Mouse (Mus musculus) layer of hippocampus, adult 11-12 months (tissue): ENCODE measurements around the gene Med26.
A peak's percentile ranks its signal among the peaks of the same experiment; 100 is the strongest.

Experiments used
- DNase-seq: peaks from one replicate; pipeline ENCODE4 v3.0.0; 2022; ENCODE audit warnings: low spot score

Med26 gene

GRCm38 (mm10) chr8:72547802-72548643 lies at the start of gene Med26:
Gene Med26, minus strand, starts transcription at chr8:72548270.
- peak; percentile 98 for DNase-seq

GRCm38 (mm10) chr8:72590198-72590597 lies 42.1 kb upstream of the Med26 start:
- peak; percentile 63 for DNase-seq

- DNase-seq = peak; percentile 75
Observed at GRCm38 (mm10) chr8:72589286-72589685, 41.2 kb upstream of the Med26 start.

GRCm38 (mm10) chr8:72588865-72589264 lies 40.8 kb upstream of the Med26 start:
- DNase-seq = no peak

- DNase-seq = no peak
Observed at GRCm38 (mm10) chr8:72587806-72588205, 39.7 kb upstream of the Med26 start.

GRCm38 (mm10) chr8:72584390-72584789 lies 36.3 kb upstream of the Med26 start:
- no peak for DNase-seq

- peak; percentile 61 for DNase-seq
Observed at GRCm38 (mm10) chr8:72583056-72583771, 35.1 kb upstream of the Med26 start.

- no peak for DNase-seq
Observed at GRCm38 (mm10) chr8:72579374-72579773, 31.3 kb upstream of the Med26 start.

- no peak for DNase-seq
Observed at GRCm38 (mm10) chr8:72577941-72578340, 29.9 kb upstream of the Med26 start.

GRCm38 (mm10) chr8:72577266-72577665 lies 29.2 kb upstream of the Med26 start:
- no peak for DNase-seq

- no peak for DNase-seq
Observed at GRCm38 (mm10) chr8:72575915-72576314, 27.8 kb upstream of the Med26 start.

GRCm38 (mm10) chr8:72573450-72573849 lies 25.4 kb upstream of the Med26 start:
- DNase-seq = no peak

GRCm38 (mm10) chr8:72572507-72572906 lies 24.4 kb upstream of the Med26 start:
- no peak for DNase-seq

GRCm38 (mm10) chr8:72571611-72572473 lies 23.8 kb upstream of the Med26 start, which contains the start of gene Tmem38a:
Gene Tmem38a, plus strand, starts transcription at chr8:72572055.
- peak; percentile 80 for DNase-seq

- peak; percentile 98 for DNase-seq
Observed at GRCm38 (mm10) chr8:72570633-72571610, 22.9 kb upstream of the Med26 start, which contains the start of gene Smim7. Gene Smim7, minus strand, starts transcription at chr8:72571088.

- DNase-seq = no peak
Observed at GRCm38 (mm10) chr8:72565970-72566369, 17.9 kb upstream of the Med26 start.

- DNase-seq = no peak
Observed at GRCm38 (mm10) chr8:72561111-72561689, 13.1 kb upstream of the Med26 start.

- no peak for DNase-seq
Observed at GRCm38 (mm10) chr8:72555770-72556169, 7.7 kb upstream of the Med26 start.

GRCm38 (mm10) chr8:72549314-72549892 lies 1.3 kb upstream of the Med26 start:
- DNase-seq = no peak
